ENCODE assay signal across 11 mouse cellular contexts in genomic region chr2:162411014-162411413, GRCm38 (mm10).
DNase-seq lines count a peak whose midpoint lies in the region; ATAC-seq and TF ChIP-seq lines count a peak whose summit lies in the region.
"Had no signal": no experiment of that assay in that cellular context is flagged by ENCODE, and none has a peak within 500 bp of the region (broad histone marks: within the 10 kb centered on the region; RNA-seq: fewer than 3 reads in every experiment).

No protein-coding gene starts in this region.

- H3K36me3 ChIP-seq in hindbrain, postnatal 0 days (ENCODE audit: insufficient read depth, low read length) = no peaks in the 10 kb centered on the region
- no peaks in the 10 kb centered on the region for H3K36me3 ChIP-seq in hindbrain, embryonic 12.5 days
- no peaks in the 10 kb centered on the region for H3K36me3 ChIP-seq in forebrain, embryonic 16.5 days (ENCODE audit: control insufficient read depth, insufficient read depth)
- H3K36me3 ChIP-seq in heart, adult 2 months (ENCODE audit: control insufficient read depth, insufficient read depth, low read length) = no peaks in the 10 kb centered on the region
- H3K36me3 ChIP-seq: kidney, embryonic 15.5 days; stomach, embryonic 15.5 days had no signal

- no peak for TF ChIP-seq POLR2A in heart, adult 2 months (IDR thresholded peaks at IDR 0.05; ENCODE audit: insufficient read depth, low read depth, low read length)

- no peak overlapping the region for H3K27ac ChIP-seq in hindbrain, postnatal 0 days
- no peak overlapping the region for H3K27ac ChIP-seq in hindbrain, embryonic 12.5 days
- no peak overlapping the region for H3K27ac ChIP-seq in forebrain, embryonic 16.5 days (ENCODE audit: low read length)
- no peak overlapping the region for H3K27ac ChIP-seq in heart, adult 2 months
- H3K27ac ChIP-seq: kidney, embryonic 15.5 days; stomach, embryonic 15.5 days had no signal

- intact Hi-C loops in heart, adult 2 months (cut with DNase I) = no loop called here

- WGBS in hindbrain, postnatal 0 days = 31% methylated on average over 4 of the region's 4 CpGs
- WGBS in hindbrain, embryonic 12.5 days = 84% methylated on average over 4 of the region's 4 CpGs
- WGBS in forebrain, embryonic 16.5 days = 43% methylated on average over 4 of the region's 4 CpGs
- 56% methylated on average over 4 of the region's 4 CpGs for WGBS in heart, adult 2 months

- H3K4me1 ChIP-seq in hindbrain, postnatal 0 days (ENCODE audit: insufficient read depth, low read length) = 0 out of 2 replicates have a peak, but pooled peaks cover 7% of the 10 kb centered on the region
- peaks cover 9% of the 10 kb centered on the region; the same call in 1 of the 2 replicates for H3K4me1 ChIP-seq in hindbrain, embryonic 12.5 days
- peaks cover 9% of the 10 kb centered on the region for H3K4me1 ChIP-seq in forebrain, embryonic 16.5 days (replicated peaks; ENCODE audit: control insufficient read depth, insufficient read depth, low read length)
- H3K4me1 ChIP-seq in heart, adult 2 months (ENCODE audit: control insufficient read depth, insufficient read depth, low read length) = no peaks in the 10 kb centered on the region
- H3K4me1 ChIP-seq: kidney, embryonic 15.5 days; stomach, embryonic 15.5 days had no signal

- peak; percentile 24 for DNase-seq in adrenal gland, postnatal 10 days
- DNase-seq in adrenal gland, postnatal 36 days = no peak
- peak; percentile 74 for DNase-seq in hindbrain, postnatal 0 days (ENCODE audit: low spot score)
- DNase-seq in NIH3T3 (ENCODE audit: low read depth) (peak; percentile 1), liver (no peak)
- DNase-seq in heart, adult 2 months = no peak
- DNase-seq: liver, postnatal 0 days had no signal

- H3K9me3 ChIP-seq in hindbrain, postnatal 0 days (ENCODE audit: low read length) = no peaks in the 10 kb centered on the region
- H3K9me3 ChIP-seq in hindbrain, embryonic 12.5 days (replicated peaks) = no peaks in the 10 kb centered on the region
- H3K9me3 ChIP-seq in forebrain, embryonic 16.5 days (ENCODE audit: control insufficient read depth, low read length) = no peaks in the 10 kb centered on the region
- H3K9me3 ChIP-seq: kidney, embryonic 15.5 days; stomach, embryonic 15.5 days had no signal

- H3K4me3 ChIP-seq in hindbrain, postnatal 0 days (ENCODE audit: low read length) = no peak overlapping the region
- no peak overlapping the region for H3K4me3 ChIP-seq in hindbrain, embryonic 12.5 days
- H3K4me3 ChIP-seq in forebrain, embryonic 16.5 days (replicated peaks; ENCODE audit: low read length) = no peak overlapping the region
- H3K4me3 ChIP-seq in heart, adult 2 months = no peak overlapping the region
- H3K4me3 ChIP-seq: kidney, embryonic 15.5 days; stomach, embryonic 15.5 days had no signal

- H3K27me3 ChIP-seq in hindbrain, postnatal 0 days (ENCODE audit: insufficient read depth, low read length) = no peaks in the 10 kb centered on the region
- H3K27me3 ChIP-seq in hindbrain, embryonic 12.5 days = no peaks in the 10 kb centered on the region
- H3K27me3 ChIP-seq in forebrain, embryonic 16.5 days (replicated peaks; ENCODE audit: control insufficient read depth, insufficient read depth, low read length) = no peaks in the 10 kb centered on the region
- H3K27me3 ChIP-seq in heart, adult 2 months (ENCODE audit: control insufficient read depth, insufficient read depth, low read length) = no peaks in the 10 kb centered on the region
- H3K27me3 ChIP-seq: kidney, embryonic 15.5 days; stomach, embryonic 15.5 days had no signal

- H3K9ac ChIP-seq in hindbrain, postnatal 0 days (replicated peaks; ENCODE audit: low read length) = no peak overlapping the region
- H3K9ac ChIP-seq in hindbrain, embryonic 12.5 days = no peak overlapping the region
- no peak overlapping the region for H3K9ac ChIP-seq in forebrain, embryonic 16.5 days (replicated peaks; ENCODE audit: low read depth, low read length)
- no peak overlapping the region for H3K9ac ChIP-seq in heart, adult 2 months (ENCODE audit: low read depth, low read length)
- H3K9ac ChIP-seq: kidney, embryonic 15.5 days; liver, postnatal 0 days; stomach, embryonic 15.5 days had no signal

- TF ChIP-seq EP300 in heart, adult 2 months (IDR thresholded peaks at IDR 0.05; ENCODE audit: insufficient read depth, low read depth, low read length) = no peak

- H3K79me2 ChIP-seq in heart, adult 2 months (replicated peaks; ENCODE audit: control insufficient read depth, insufficient read depth, low read length) = no peaks in the 10 kb centered on the region

- no peak overlapping the region for H3K4me2 ChIP-seq in hindbrain, postnatal 0 days (ENCODE audit: low read depth, low read length)
- H3K4me2 ChIP-seq in hindbrain, embryonic 12.5 days (replicated peaks) = no peak overlapping the region
- no peak overlapping the region for H3K4me2 ChIP-seq in forebrain, embryonic 16.5 days (ENCODE audit: low read length)
- H3K4me2 ChIP-seq: kidney, embryonic 15.5 days; stomach, embryonic 15.5 days had no signal

- ATAC-seq in hindbrain, postnatal 0 days = peak; percentile 61; the same call in 1 of the 2 replicates
- ATAC-seq in hindbrain, embryonic 12.5 days (ENCODE audit: low FRiP score) = no peak
- peak; percentile 62 for ATAC-seq in forebrain, embryonic 16.5 days
- ATAC-seq: liver, postnatal 0 days had no signal

- TF ChIP-seq CTCF in hindbrain, postnatal 0 days (IDR thresholded peaks at IDR 0.05; ENCODE audit: low read depth) = no peak
- no peak for TF ChIP-seq CTCF in heart, adult 2 months (IDR thresholded peaks at IDR 0.05)

Comparison
In these comparisons a context has a peak if more than half of its experiments do, and no peak if none do; other contexts are left out.
1. DNase-seq: peak in adrenal gland, postnatal 10 days (single experiment), hindbrain, postnatal 0 days (single experiment) and NIH3T3 (single experiment); none in adrenal gland, postnatal 36 days (0 of 2), liver (single experiment) and heart, adult 2 months (0 of 2).